Mouse (Mus musculus) stomach, postnatal 0 days (tissue): ENCODE data around the gene Tor1aip1.

ENCODE experiments used
- CTCF ChIP-seq: IDR thresholded peaks from 2 replicates; pipeline ENCODE4 v1.5.1; 2016; ENCODE audit warnings: antibody characterized with exemption, low read depth, mild to moderate bottlenecking, moderate library complexity
- EP300 ChIP-seq: optimal IDR thresholded peaks from 2 replicates; pipeline ENCODE3; 2016; ENCODE audit warnings: antibody characterized with exemption

GRCm38 (mm10) chr1:156066133-156066532 lies 29.9 kb upstream of the Tor1aip1 start:
- TF ChIP-seq EP300: no peak
- TF ChIP-seq CTCF: no peak
